Mouse (Mus musculus): ENCODE results near the gene Sypl. TPM values are rescaled to one million over a fixed set of nuclear protein-coding genes. Genes with fewer than 3 reads are reported as not detected.
"Not testable (repeated sequence)": the region's sequence is repeated elsewhere in the genome, so short reads cannot be mapped to it uniquely, and the experiment has no call there.

Sypl gene
- polyA plus RNA-seq, 1 experiment = 163 TPM

GRCm38 (mm10) chr12:32943347-32943746 lies 10.3 kb upstream of the Sypl start:
- DNase-seq (ENCODE audit: low spot score) = no peak

- DNase-seq (ENCODE audit: low spot score) = no peak
Measured at GRCm38 (mm10) chr12:32943951-32944350, 9.7 kb upstream of the Sypl start.

GRCm38 (mm10) chr12:32944884-32945454 lies 8.7 kb upstream of the Sypl start:
- DNase-seq (ENCODE audit: low spot score) = no peak

GRCm38 (mm10) chr12:32946376-32946775 lies 7.3 kb upstream of the Sypl start:
- DNase-seq (ENCODE audit: low spot score) = no peak

- peak; percentile 33 for DNase-seq (ENCODE audit: low spot score)
Measured at GRCm38 (mm10) chr12:32952416-32952815, 1.3 kb upstream of the Sypl start.

GRCm38 (mm10) chr12:32953066-32953465 lies 625 bp upstream of the Sypl start:
- DNase-seq (ENCODE audit: low spot score) = no peak

GRCm38 (mm10) chr12:32954216-32955021 lies 728 bp downstream of the Sypl start:
- DNase-seq (ENCODE audit: low spot score) = peak; percentile 85

GRCm38 (mm10) chr12:32955037-32955436 lies 1.3 kb downstream of the Sypl start:
- no peak for DNase-seq (ENCODE audit: low spot score)

- no peak for DNase-seq (ENCODE audit: low spot score)
Measured at GRCm38 (mm10) chr12:32957211-32957610, 3.5 kb downstream of the Sypl start.

- DNase-seq (ENCODE audit: low spot score) = no peak
Measured at GRCm38 (mm10) chr12:32962132-32962531, 8.4 kb downstream of the Sypl start.

GRCm38 (mm10) chr12:32963858-32964257 lies 10.2 kb downstream of the Sypl start:
- no peak for DNase-seq (ENCODE audit: low spot score)

GRCm38 (mm10) chr12:32972287-32972686 lies 18.6 kb downstream of the Sypl start:
- DNase-seq (ENCODE audit: low spot score) = no peak

GRCm38 (mm10) chr12:32974893-32975292 lies 21.2 kb downstream of the Sypl start:
- no peak for DNase-seq (ENCODE audit: low spot score)

- DNase-seq (ENCODE audit: low spot score) = no peak
Measured at GRCm38 (mm10) chr12:32975501-32975900, 21.8 kb downstream of the Sypl start.

- no peak for DNase-seq (ENCODE audit: low spot score)
Measured at GRCm38 (mm10) chr12:32982631-32983030, 28.9 kb downstream of the Sypl start.

GRCm38 (mm10) chr12:32983081-32983480 lies 29.4 kb downstream of the Sypl start:
- no peak for DNase-seq (ENCODE audit: low spot score)

- DNase-seq (ENCODE audit: low spot score) = no peak
Measured at GRCm38 (mm10) chr12:32986284-32986683, 32.6 kb downstream of the Sypl start.

GRCm38 (mm10) chr12:32989731-32990130 lies 36.0 kb downstream of the Sypl start:
- DNase-seq (ENCODE audit: low spot score) = no peak

GRCm38 (mm10) chr12:32994081-32994480 lies 40.4 kb downstream of the Sypl start:
- DNase-seq (ENCODE audit: low spot score) = no peak

- DNase-seq (ENCODE audit: low spot score) = no peak
Measured at GRCm38 (mm10) chr12:32995081-32995834, 41.6 kb downstream of the Sypl start.

GRCm38 (mm10) chr12:32998766-32999165 lies 45.1 kb downstream of the Sypl start:
- no peak for DNase-seq (ENCODE audit: low spot score)

GRCm38 (mm10) chr12:32999778-33000177 lies 46.1 kb downstream of the Sypl start:
- not testable (repeated sequence) for DNase-seq (ENCODE audit: low spot score)

- DNase-seq (ENCODE audit: low spot score) = no peak
Measured at GRCm38 (mm10) chr12:33000402-33000801, 46.7 kb downstream of the Sypl start.

All from urinary bladder, adult 2 months (tissue).